Comparison of ENCODE assay signal across 12 mouse cellular contexts in genomic region chr6:64730506-64731020, GRCm38 (mm10). TPM values are rescaled to one million over a fixed set of nuclear protein-coding genes. Genes with fewer than 3 reads are reported as not detected.
DNase-seq lines count a peak whose midpoint lies in the region; ATAC-seq and TF ChIP-seq lines count a peak whose summit lies in the region.
"Had no signal": no experiment of that assay in that cellular context is flagged by ENCODE, and none has a peak within 500 bp of the region (broad histone marks: within the 10 kb centered on the region; RNA-seq: fewer than 3 reads in every experiment).

No protein-coding gene starts in this region.

- H3K4me2 ChIP-seq in forebrain, embryonic 13.5 days = no peak overlapping the region
- H3K4me2 ChIP-seq in forebrain, embryonic 11.5 days (ENCODE audit: low read depth, low read length, severe bottlenecking) = no peak overlapping the region; the same call in 1 of the 2 replicates
- H3K4me2 ChIP-seq in midbrain, embryonic 11.5 days = no peak overlapping the region
- no peak overlapping the region for H3K4me2 ChIP-seq in midbrain, postnatal 0 days (ENCODE audit: low read depth, low read length, poor library complexity, severe bottlenecking)
- H3K4me2 ChIP-seq in limb, embryonic 12.5 days = no peak overlapping the region

- no peaks in the 10 kb centered on the region for H3K36me3 ChIP-seq in forebrain, embryonic 13.5 days (ENCODE audit: poor library complexity, severe bottlenecking)
- H3K36me3 ChIP-seq in forebrain, embryonic 11.5 days (ENCODE audit: control insufficient read depth, insufficient read depth, low read length) = no peaks in the 10 kb centered on the region
- H3K36me3 ChIP-seq in midbrain, embryonic 11.5 days (ENCODE audit: control insufficient read depth, insufficient read depth, low read length) = no peaks in the 10 kb centered on the region
- no peaks in the 10 kb centered on the region for H3K36me3 ChIP-seq in midbrain, postnatal 0 days (ENCODE audit: insufficient read depth, low read length)
- no peaks in the 10 kb centered on the region for H3K36me3 ChIP-seq in limb, embryonic 12.5 days
- H3K36me3 ChIP-seq: limb, embryonic 15.5 days had no signal

- no peak overlapping the region for H3K9ac ChIP-seq in forebrain, embryonic 13.5 days
- H3K9ac ChIP-seq in forebrain, embryonic 11.5 days (ENCODE audit: low read length) = no peak overlapping the region
- H3K9ac ChIP-seq in midbrain, embryonic 11.5 days (ENCODE audit: low read length) = no peak overlapping the region
- no peak overlapping the region for H3K9ac ChIP-seq in midbrain, postnatal 0 days (replicated peaks; ENCODE audit: low read length, poor library complexity, severe bottlenecking)
- no peak overlapping the region for H3K9ac ChIP-seq in limb, embryonic 12.5 days (replicated peaks)
- H3K9ac ChIP-seq: limb, embryonic 15.5 days had no signal

- no peak overlapping the region for H3K27ac ChIP-seq in forebrain, embryonic 13.5 days
- no peak overlapping the region for H3K27ac ChIP-seq in forebrain, embryonic 11.5 days (ENCODE audit: low read depth, low read length)
- no peak overlapping the region for H3K27ac ChIP-seq in midbrain, embryonic 11.5 days (ENCODE audit: low read depth, low read length)
- H3K27ac ChIP-seq in midbrain, postnatal 0 days (ENCODE audit: low read depth, low read length) = no peak overlapping the region
- H3K27ac ChIP-seq in limb, embryonic 12.5 days = no peak overlapping the region
- H3K27ac ChIP-seq: limb, embryonic 15.5 days had no signal

- H3K4me1 ChIP-seq in forebrain, embryonic 13.5 days = peaks cover 43% of the 10 kb centered on the region
- peaks cover 14% of the 10 kb centered on the region for H3K4me1 ChIP-seq in forebrain, embryonic 11.5 days (replicated peaks; ENCODE audit: control insufficient read depth, insufficient read depth, low read length)
- peaks cover 20% of the 10 kb centered on the region for H3K4me1 ChIP-seq in midbrain, embryonic 11.5 days (ENCODE audit: control insufficient read depth, insufficient read depth, low read length)
- peaks cover 15% of the 10 kb centered on the region; the same call in 1 of the 2 replicates for H3K4me1 ChIP-seq in midbrain, postnatal 0 days (ENCODE audit: insufficient read depth, low read length)
- H3K4me1 ChIP-seq in limb, embryonic 12.5 days (replicated peaks) = peaks cover 35% of the 10 kb centered on the region

- WGBS in forebrain, embryonic 13.5 days = 2% methylated on average over 14 of the region's 14 CpGs
- 2% methylated on average over 14 of the region's 14 CpGs for WGBS in forebrain, embryonic 11.5 days
- 2% methylated on average over 14 of the region's 14 CpGs for WGBS in midbrain, embryonic 11.5 days
- WGBS in midbrain, postnatal 0 days = 3% methylated on average over 14 of the region's 14 CpGs
- WGBS in limb, embryonic 12.5 days = 3% methylated on average over 14 of the region's 14 CpGs

- no peaks in the 10 kb centered on the region for H3K9me3 ChIP-seq in forebrain, embryonic 13.5 days (replicated peaks)
- H3K9me3 ChIP-seq in forebrain, embryonic 11.5 days (ENCODE audit: control insufficient read depth, low read length) = no peaks in the 10 kb centered on the region
- no peaks in the 10 kb centered on the region for H3K9me3 ChIP-seq in midbrain, embryonic 11.5 days (ENCODE audit: control insufficient read depth, low read length)
- H3K9me3 ChIP-seq in midbrain, postnatal 0 days (ENCODE audit: low read length) = no peaks in the 10 kb centered on the region
- no peaks in the 10 kb centered on the region for H3K9me3 ChIP-seq in limb, embryonic 12.5 days
- H3K9me3 ChIP-seq: limb, embryonic 15.5 days had no signal

- no peak for DNase-seq in forebrain, embryonic 11.5 days (ENCODE audit: low spot score)
- DNase-seq in midbrain, embryonic 11.5 days (ENCODE audit: low spot score, missing footprints) = peak; percentile 94
- DNase-seq in midbrain, postnatal 0 days (ENCODE audit: low spot score) = no peak
- no peak for DNase-seq in Muller cell, postnatal 12 days (ENCODE audit: inconsistent ontology term)
- DNase-seq in right cerebral cortex, postnatal 14 days = no peak
- DNase-seq in urinary bladder, postnatal 14 days (ENCODE audit: low spot score) = no peak
- DNase-seq: heart, postnatal 36 days; spleen, adult 18-20 months had no signal

- peaks cover 88% of the 10 kb centered on the region for H3K27me3 ChIP-seq in forebrain, embryonic 13.5 days
- H3K27me3 ChIP-seq in forebrain, embryonic 11.5 days (ENCODE audit: control insufficient read depth, insufficient read depth, low read length) = peaks cover 77% of the 10 kb centered on the region
- peaks cover 85% of the 10 kb centered on the region for H3K27me3 ChIP-seq in midbrain, embryonic 11.5 days (ENCODE audit: control insufficient read depth, insufficient read depth, low read length)
- peaks cover 67% of the 10 kb centered on the region for H3K27me3 ChIP-seq in midbrain, postnatal 0 days (ENCODE audit: insufficient read depth, low read length)
- peaks cover 84% of the 10 kb centered on the region for H3K27me3 ChIP-seq in limb, embryonic 12.5 days

- H3K4me3 ChIP-seq in forebrain, embryonic 13.5 days = peak overlapping the region; percentile 46; the same call in 1 of the 2 replicates
- no peak overlapping the region for H3K4me3 ChIP-seq in forebrain, embryonic 11.5 days (ENCODE audit: low read depth, low read length)
- H3K4me3 ChIP-seq in midbrain, embryonic 11.5 days (ENCODE audit: low read depth, low read length) = no peak overlapping the region
- H3K4me3 ChIP-seq in midbrain, postnatal 0 days (ENCODE audit: low read depth, low read length) = no peak overlapping the region
- H3K4me3 ChIP-seq in limb, embryonic 12.5 days (replicated peaks) = peak overlapping the region; percentile 43; the same call in 1 of the 2 replicates

- no peak for ATAC-seq in forebrain, embryonic 13.5 days
- no peak for ATAC-seq in forebrain, embryonic 11.5 days (replicated peaks; ENCODE audit: low FRiP score)
- no peak for ATAC-seq in midbrain, embryonic 11.5 days (ENCODE audit: low FRiP score)
- no peak for ATAC-seq in midbrain, postnatal 0 days (ENCODE audit: low FRiP score)
- no peak for ATAC-seq in limb, embryonic 12.5 days (ENCODE audit: insufficient number of reproducible peaks, insufficient read depth, low FRiP score, low TSS enrichment, low read depth)

- no peak for TF ChIP-seq CTCF in midbrain, postnatal 0 days (IDR thresholded peaks at IDR 0.05)

RNA-seq across cellular contexts. Expression of gene Atoh1, which starts 1.6 kb away (rescaled TPM):
- polyA plus RNA-seq in forebrain, embryonic 13.5 days (2015; fragmentation: Nextera tagmentation; extraction: Ambion mirVana) = not detected in 2 replicates
- polyA plus RNA-seq in forebrain, embryonic 11.5 days (2014; fragmentation: Nextera tagmentation; extraction: Ambion mirVana) = not detected in 2 replicates
- polyA plus RNA-seq in midbrain, embryonic 11.5 days (2014; fragmentation: Nextera tagmentation; extraction: Ambion mirVana) = 0.97 and 1.4 TPM in 2 replicates
- 0.33 and 2.7 TPM in 2 replicates for total RNA-seq in midbrain, postnatal 0 days (2014; rRNA removed)
- not detected in 2 replicates for polyA plus RNA-seq in midbrain, postnatal 0 days (2015; fragmentation: Nextera tagmentation; extraction: Ambion mirVana)
- 0.10 TPM in 1 of 2 replicates, not detected in the other for polyA plus RNA-seq in limb, embryonic 12.5 days (2016; fragmentation: Nextera tagmentation; extraction: Ambion mirVana)
- total RNA-seq: adrenal gland, adult 18-20 months; heart, postnatal 36 days had no signal

Comparison
In these comparisons a context has a peak if more than half of its experiments do, and no peak if none do; other contexts are left out.
1. H3K4me3 ChIP-seq: peak in forebrain, embryonic 13.5 days (single experiment) and limb, embryonic 12.5 days (single experiment); none in forebrain, embryonic 11.5 days (single experiment), midbrain, embryonic 11.5 days (single experiment) and midbrain, postnatal 0 days (single experiment).